Mouse (Mus musculus): ENCODE results near the gene Arl10. TPM values are rescaled to one million over a fixed set of nuclear protein-coding genes. Genes with fewer than 3 reads are reported as not detected.

Arl10 gene
- total and polyA plus RNA-seq, 3 experiments: 5.1 to 10.9 TPM; not detected in 1

DNA sequence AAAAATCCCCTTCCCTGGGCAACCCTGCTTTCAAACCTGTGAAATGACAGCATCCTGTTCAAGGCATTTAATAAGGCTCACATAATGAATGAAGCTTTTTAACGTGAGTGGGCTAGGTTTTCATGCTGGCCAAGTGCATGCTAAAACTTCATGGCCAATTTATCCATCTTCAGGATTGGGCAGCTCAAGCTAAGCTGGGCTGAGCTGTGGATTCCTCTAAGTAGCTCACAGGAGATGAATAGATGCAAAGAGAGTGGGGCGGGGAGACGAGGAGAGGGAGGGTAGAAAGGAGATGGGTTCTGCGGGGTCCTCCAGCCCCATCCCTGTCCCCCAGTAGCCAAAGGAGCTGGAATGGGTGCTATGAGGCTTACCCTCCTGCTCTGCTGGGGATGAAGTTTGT, 29.4 kb downstream of the Arl10 start:
- TF ChIP-seq USF2 (IDR thresholded peaks at IDR 0.05; ENCODE audit: borderline replicate concordance in 1 of 2, insufficient read depth in 1 of 2, low read depth in 1 of 2, low read length in 2 of 2) (no peak), ETS1 (IDR thresholded peaks at IDR 0.05; ENCODE audit: low read depth, low read length) (no peak), MAZ (IDR thresholded peaks at IDR 0.05; ENCODE audit: low read depth, low read length) (no peak), NELFE (IDR thresholded peaks at IDR 0.05; ENCODE audit: low read depth, low read length) (no peak), ZKSCAN1 (IDR thresholded peaks at IDR 0.05; ENCODE audit: low read depth, low read length) (no peak), POLR2AphosphoS5 (IDR thresholded peaks at IDR 0.05; ENCODE audit: borderline replicate concordance, low read depth, low read length) (no peak), MAFK (IDR thresholded peaks at IDR 0.05; ENCODE audit: borderline replicate concordance, low read depth, low read length) (no peak)
- Histone ChIP-seq H3K79me2 (ENCODE audit: control insufficient read depth, insufficient read depth, low read length, poor library complexity) (no peaks in the 10 kb centered on the region), H3K4me3 (ENCODE audit: control insufficient read depth in 1 of 2, insufficient read depth in 1 of 2, low read depth in 2 of 2, low read length in 2 of 2) (no peak overlapping the region), H3K27ac (ENCODE audit: control insufficient read depth, low read depth, low read length) (no peak overlapping the region), H3K36me3 (ENCODE audit: control insufficient read depth in 1 of 2, insufficient read depth in 2 of 2, low read length in 2 of 2) (peaks cover 0 to 1% of the 10 kb centered on the region in 2 experiments; a peak in 1 of 4 replicates), H3K4me1 (ENCODE audit: control insufficient read depth in 1 of 2, insufficient read depth in 2 of 2, low read length in 2 of 2) (no peaks in the 10 kb centered on the region), H3K27me3 (ENCODE audit: control insufficient read depth in 1 of 2, insufficient read depth in 2 of 2, low read length in 2 of 2) (no peaks in the 10 kb centered on the region), H3K9ac (ENCODE audit: control insufficient read depth, low read depth, low read length, poor library complexity, severe bottlenecking) (no peak overlapping the region), H3K9me3 (replicated peaks; ENCODE audit: insufficient read depth, low read length) (no peaks in the 10 kb centered on the region)
- no peak for DNase-seq (ENCODE audit: low read depth, low spot score)

GRCm38 (mm10) chr13:54605426-54605825, 30.6 kb downstream of the Arl10 start:
- TF ChIP-seq RAD21 (IDR thresholded peaks at IDR 0.05; ENCODE audit: low read depth, low read length): no peak
- TF ChIP-seq KAT2A (conservative IDR thresholded peaks at IDR 0.05; ENCODE audit: low read depth, low read length): no peak
- TF ChIP-seq MYB (IDR thresholded peaks at IDR 0.05; ENCODE audit: low read depth, low read length): no peak
- H3K4me1 ChIP-seq (ENCODE audit: control insufficient read depth in 1 of 2, insufficient read depth in 2 of 2, low read length in 2 of 2): peaks cover 0 to 3% of the 10 kb centered on the region in 2 experiments; a peak in 2 of 4 replicates
- no peak overlapping the region for H3K27ac ChIP-seq (ENCODE audit: control insufficient read depth, low read depth, low read length)
- H3K27me3 ChIP-seq (ENCODE audit: control insufficient read depth in 1 of 2, insufficient read depth in 2 of 2, low read length in 2 of 2): no peaks in the 10 kb centered on the region
- H3K4me3 ChIP-seq (ENCODE audit: control insufficient read depth in 1 of 2, insufficient read depth in 1 of 2, low read depth in 2 of 2, low read length in 2 of 2): no peak overlapping the region
- H3K36me3 ChIP-seq (ENCODE audit: control insufficient read depth in 1 of 2, insufficient read depth in 2 of 2, low read length in 2 of 2): peaks cover 0 to 1% of the 10 kb centered on the region in 2 experiments; a peak in 1 of 4 replicates
- no peak for DNase-seq (ENCODE audit: low read depth, low spot score)
- H3K79me2 ChIP-seq (ENCODE audit: control insufficient read depth, insufficient read depth, low read length, poor library complexity): no peaks in the 10 kb centered on the region
- H3K9ac ChIP-seq (ENCODE audit: control insufficient read depth, low read depth, low read length, poor library complexity, severe bottlenecking): no peak overlapping the region
- no peaks in the 10 kb centered on the region for H3K9me3 ChIP-seq (replicated peaks; ENCODE audit: insufficient read depth, low read length)

- Histone ChIP-seq H3K9me3 (replicated peaks; ENCODE audit: insufficient read depth, low read length) (no peaks in the 10 kb centered on the region), H3K36me3 (ENCODE audit: control insufficient read depth in 1 of 2, insufficient read depth in 2 of 2, low read length in 2 of 2) (no peaks in the 10 kb centered on the region), H3K9ac (ENCODE audit: control insufficient read depth, low read depth, low read length, poor library complexity, severe bottlenecking) (no peak overlapping the region), H3K27me3 (ENCODE audit: control insufficient read depth in 1 of 2, insufficient read depth in 2 of 2, low read length in 2 of 2) (no peaks in the 10 kb centered on the region), H3K27ac (ENCODE audit: control insufficient read depth, low read depth, low read length) (no peak overlapping the region), H3K4me3 (ENCODE audit: control insufficient read depth in 1 of 2, insufficient read depth in 1 of 2, low read depth in 2 of 2, low read length in 2 of 2) (no peak overlapping the region), H3K79me2 (ENCODE audit: control insufficient read depth, insufficient read depth, low read length, poor library complexity) (peaks cover 3% of the 10 kb centered on the region; the same call in 1 of the 2 replicates), H3K4me1 (ENCODE audit: control insufficient read depth in 1 of 2, insufficient read depth in 2 of 2, low read length in 2 of 2) (peaks cover 0 to 5% of the 10 kb centered on the region in 2 experiments; a peak in 2 of 4 replicates)
- TF ChIP-seq EP300 (IDR thresholded peaks at IDR 0.05; ENCODE audit: low read depth in 1 of 2, low read length in 2 of 2): no peak
- no peak for DNase-seq (ENCODE audit: low read depth, low spot score)
These were observed 32.4 kb downstream of the Arl10 start for GRCm38 (mm10) chr13:54607204-54607603.
